Mouse (Mus musculus): ENCODE measurements around the gene Chrna4. TPM values are rescaled to one million over a fixed set of nuclear protein-coding genes. Genes with fewer than 3 reads are reported as not detected.
A peak's percentile ranks its signal among the peaks of the same experiment; 100 is the strongest.

Gene Chrna4
- polyA plus RNA-seq, 1 experiment from 2014 or later = 17.9 TPM

GRCm38 (mm10) chr2:180987001-180987400, 56.3 kb downstream of the Chrna4 start:
- Histone ChIP-seq H3K27me3 (ENCODE audit: low read depth, poor library complexity, severe bottlenecking) (no peaks in the 10 kb centered on the region), H3K36me3 (peaks cover 17% of the 10 kb centered on the region), H3K27ac (replicated peaks) (peak overlapping the region; percentile 58; the same call in 1 of the 2 replicates), H3K4me1 (peaks cover 18% of the 10 kb centered on the region), H3K9me3 (replicated peaks) (no peaks in the 10 kb centered on the region), H3K4me3 (no peak overlapping the region)
- DNase-seq (ENCODE audit: low spot score) = no peak
- 88% methylated on average over 1 of the region's 1 CpGs for WGBS

DNA sequence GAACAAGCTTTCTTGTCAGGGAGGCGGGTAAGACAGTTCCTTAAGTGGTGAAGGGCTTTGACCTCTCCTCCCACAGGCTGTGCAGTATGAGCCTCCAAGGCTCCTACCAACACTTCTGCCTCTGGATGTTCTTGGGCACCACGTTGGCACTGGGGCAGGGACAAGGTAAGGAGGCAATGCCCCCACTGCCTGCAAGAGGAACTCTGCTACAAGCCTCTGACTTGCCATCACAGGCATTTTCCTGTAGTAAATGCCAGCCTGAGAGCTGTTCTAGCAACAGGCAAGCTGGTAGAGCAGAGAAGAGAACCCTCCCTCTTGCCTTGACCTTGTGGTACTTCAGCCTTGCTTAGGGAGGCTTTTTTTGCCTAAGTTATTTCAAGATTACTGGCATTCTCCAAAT, 56.9 kb downstream of the Chrna4 start, which contains the start of gene Col20a1:
TSS of gene Col20a1 (plus strand) at position 87 of the 400 bp plus-strand sequence.
- Histone ChIP-seq H3K4me3 (no peak within 1 kb of the TSS), H3K27ac (replicated peaks) (peak within 1 kb of the TSS; percentile 58), H3K4me1 (peaks cover 18% of the 10 kb centered on the region), H3K27me3 (ENCODE audit: low read depth, poor library complexity, severe bottlenecking) (no peaks in the 10 kb centered on the region), H3K36me3 (peaks cover 22% of the 10 kb centered on the region), H3K9me3 (replicated peaks) (no peaks in the 10 kb centered on the region)
- WGBS = 55% methylated on average over 2 of the region's 2 CpGs
- DNase-seq (ENCODE audit: low spot score) = no peak

DNA sequence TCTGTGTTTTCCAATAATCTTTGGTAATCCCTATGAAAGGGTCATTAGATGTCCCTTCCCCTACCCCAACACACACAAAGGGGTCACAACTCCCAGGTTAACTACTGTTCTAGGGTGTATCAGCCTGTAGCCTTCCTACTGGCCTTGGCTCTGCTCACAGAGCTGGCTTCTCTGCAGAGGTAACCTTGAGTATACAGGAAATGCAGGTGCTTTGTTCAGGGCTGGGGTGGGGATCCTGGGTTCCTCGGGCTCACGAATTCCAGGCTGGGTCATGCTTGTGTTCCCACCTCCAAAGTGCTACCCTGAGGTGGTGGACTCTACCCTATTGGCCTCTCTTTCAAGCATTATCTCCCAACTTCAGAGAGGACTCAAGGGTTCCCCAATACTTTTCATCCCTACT, 57.7 kb downstream of the Chrna4 start:
- 90% methylated on average over 2 of the region's 2 CpGs for WGBS
- no peaks in the 10 kb centered on the region for H3K27me3 ChIP-seq (ENCODE audit: low read depth, poor library complexity, severe bottlenecking)
- no peaks in the 10 kb centered on the region for H3K9me3 ChIP-seq (replicated peaks)
- no peak overlapping the region for H3K4me3 ChIP-seq
- H3K4me1 ChIP-seq = peaks cover 18% of the 10 kb centered on the region
- no peak for DNase-seq (ENCODE audit: low spot score)
- peaks cover 30% of the 10 kb centered on the region for H3K36me3 ChIP-seq
- no peak overlapping the region for H3K27ac ChIP-seq (replicated peaks)

GRCm38 (mm10) chr2:180981133-180981532, 62.2 kb downstream of the Chrna4 start:
- Histone ChIP-seq H3K4me3 (no peak overlapping the region), H3K4me1 (no peaks in the 10 kb centered on the region), H3K9me3 (replicated peaks) (no peaks in the 10 kb centered on the region), H3K36me3 (peaks cover 75% of the 10 kb centered on the region), H3K27me3 (ENCODE audit: low read depth, poor library complexity, severe bottlenecking) (no peaks in the 10 kb centered on the region), H3K27ac (replicated peaks) (no peak overlapping the region)
- WGBS = 86% methylated on average over 6 of the region's 6 CpGs
- DNase-seq (ENCODE audit: low spot score) = no peak

Other genes with a start within 250 kb of the Chrna4 start
- gene Ythdf1, start 122.6 kb downstream of the Chrna4 start, polyA plus RNA-seq (2016; fragmentation: Nextera tagmentation; extraction: Ambion mirVana) = 51.9 and 61.4 TPM in 2 replicates
- gene Birc7, start 114.5 kb downstream of the Chrna4 start, polyA plus RNA-seq (2016; fragmentation: Nextera tagmentation; extraction: Ambion mirVana) = 0.48 and 0.56 TPM in 2 replicates
- gene Nkain4, start 88.8 kb downstream of the Chrna4 start, polyA plus RNA-seq (2016; fragmentation: Nextera tagmentation; extraction: Ambion mirVana) = 43.7 and 59.7 TPM in 2 replicates
- gene Arfgap1, start 76.3 kb downstream of the Chrna4 start, polyA plus RNA-seq (2016; fragmentation: Nextera tagmentation; extraction: Ambion mirVana) = 81.6 and 87.1 TPM in 2 replicates
- 0.14 and 0.52 TPM in 2 replicates for gene Col20a1, start 57.0 kb downstream of the Chrna4 start, polyA plus RNA-seq (2016; fragmentation: Nextera tagmentation; extraction: Ambion mirVana)
- 3.5 and 9.7 TPM in 2 replicates for gene Kcnq2, start 91.8 kb upstream of the Chrna4 start, polyA plus RNA-seq (2016; fragmentation: Nextera tagmentation; extraction: Ambion mirVana)
- 0.29 TPM in 1 of 2 replicates, not detected in the other for gene Eef1a2, start 113.5 kb upstream of the Chrna4 start, polyA plus RNA-seq (2016; fragmentation: Nextera tagmentation; extraction: Ambion mirVana)
- 375 and 418 TPM in 2 replicates for gene Ppdpf, start 143.7 kb upstream of the Chrna4 start, polyA plus RNA-seq (2016; fragmentation: Nextera tagmentation; extraction: Ambion mirVana)
- 0.07 TPM in 1 of 2 replicates, not detected in the other for gene Ptk6, start 159.2 kb upstream of the Chrna4 start, polyA plus RNA-seq (2016; fragmentation: Nextera tagmentation; extraction: Ambion mirVana)
- gene Srms, start 169.6 kb upstream of the Chrna4 start, polyA plus RNA-seq (2016; fragmentation: Nextera tagmentation; extraction: Ambion mirVana) = 0.10 and 0.20 TPM in 2 replicates
- 0.10 and 0.15 TPM in 2 replicates for gene Fndc11, start 176.5 kb upstream of the Chrna4 start, polyA plus RNA-seq (2016; fragmentation: Nextera tagmentation; extraction: Ambion mirVana)
- gene Helz2, start 198.5 kb upstream of the Chrna4 start, polyA plus RNA-seq (2016; fragmentation: Nextera tagmentation; extraction: Ambion mirVana) = 0.62 and 0.78 TPM in 2 replicates
- gene Gmeb2, start 244.5 kb upstream of the Chrna4 start, polyA plus RNA-seq (2016; fragmentation: Nextera tagmentation; extraction: Ambion mirVana) = 18.1 and 21.8 TPM in 2 replicates

Data from midbrain, embryonic 10.5 days (tissue).